Mouse (Mus musculus) heart, postnatal 4 days (tissue): ENCODE results near the gene Dpf3. TPM values are rescaled to one million over a fixed set of nuclear protein-coding genes. Genes with fewer than 3 reads are reported as not detected.

Experiments
- DNase-seq: peaks from one replicate; pipeline ENCODE4 v3.0.0; 2021
- total RNA-seq, 2 experiments: library from RNA; stranded (reverse); gene quantifications; 2 replicates each; pipeline ENCODE4 v1.2.3; 2021

Gene Dpf3
- total RNA-seq, 2 experiments from 2014 or later: 19.6 to 20.2 TPM

DNA sequence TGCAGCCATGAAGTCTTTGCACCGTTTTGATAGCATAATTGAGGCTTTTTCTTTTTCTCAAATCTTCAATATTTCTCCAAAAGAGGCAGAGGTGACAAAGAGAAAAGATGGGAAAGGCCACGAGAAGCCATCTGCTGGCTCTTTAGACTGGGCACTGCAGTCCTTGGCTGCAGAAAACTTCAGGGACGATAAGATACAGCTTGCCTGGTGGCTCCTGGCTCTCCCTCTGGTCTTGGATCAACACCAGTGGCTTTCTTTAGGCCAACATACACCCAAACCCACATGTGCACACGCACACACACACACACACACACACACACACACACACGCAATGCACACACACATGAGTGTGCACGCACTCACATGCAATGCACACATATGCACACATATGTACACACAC, 278.7 kb downstream of the Dpf3 start:
- no peak for DNase-seq

DNA sequence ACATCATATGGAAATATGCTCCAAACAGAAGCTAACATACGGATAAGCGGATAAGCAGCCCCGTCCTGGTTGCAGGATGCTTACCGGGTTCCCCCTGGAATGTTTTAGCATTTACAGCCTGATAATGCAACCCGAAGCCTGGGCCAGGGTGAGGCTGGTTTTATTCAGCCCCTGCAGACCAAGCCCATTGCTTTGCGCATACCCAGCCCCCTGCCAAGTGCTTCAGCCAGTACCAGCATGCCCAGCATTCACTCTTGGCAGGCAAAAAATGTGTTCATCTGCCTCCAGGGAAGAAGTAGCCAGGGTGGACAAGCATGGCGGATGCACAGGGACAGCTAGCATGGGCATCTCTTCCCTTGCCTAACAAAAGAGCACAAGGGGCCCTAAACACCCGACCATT, 279.5 kb downstream of the Dpf3 start:
- no peak for DNase-seq

DNA sequence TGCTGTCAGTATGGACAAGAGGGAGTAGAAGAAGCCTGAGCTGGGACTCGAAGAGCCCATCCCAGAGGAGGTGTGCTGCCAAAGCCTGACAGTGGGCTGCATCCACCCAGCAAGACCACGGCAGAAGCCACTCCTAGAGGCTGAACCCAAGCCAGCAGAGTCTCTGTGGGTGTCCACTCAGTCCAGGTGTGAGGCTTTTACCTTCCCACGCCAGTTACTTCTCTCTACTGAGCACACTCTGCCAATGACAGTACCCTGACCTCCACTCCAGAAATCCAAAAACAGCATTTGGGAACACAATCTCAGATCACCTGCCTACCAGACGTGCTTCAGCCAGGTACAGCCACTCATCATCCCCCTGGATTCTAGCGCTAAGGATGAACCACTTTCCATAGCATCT, 280.0 kb downstream of the Dpf3 start:
- DNase-seq: no peak

DNA sequence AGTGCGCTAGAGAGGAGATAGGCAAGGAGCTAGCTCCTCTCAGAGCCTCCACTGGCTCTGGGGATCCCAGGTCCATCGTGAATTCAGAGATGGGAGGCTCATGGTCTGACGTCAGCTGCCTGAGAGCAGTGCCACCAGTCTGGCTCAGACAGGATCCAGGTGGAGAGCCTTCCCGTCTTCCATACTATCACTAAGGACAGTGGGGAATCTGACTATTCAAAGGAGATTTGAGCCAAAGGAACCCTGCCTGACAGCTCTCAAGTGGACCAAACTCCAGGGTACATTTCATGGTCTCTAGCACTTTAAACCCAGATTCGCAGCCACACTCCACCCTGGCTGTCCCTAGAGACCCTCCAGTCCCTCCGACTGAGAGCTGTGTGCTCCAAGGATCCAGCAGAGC, 280.6 kb downstream of the Dpf3 start:
- DNase-seq: no peak

DNA sequence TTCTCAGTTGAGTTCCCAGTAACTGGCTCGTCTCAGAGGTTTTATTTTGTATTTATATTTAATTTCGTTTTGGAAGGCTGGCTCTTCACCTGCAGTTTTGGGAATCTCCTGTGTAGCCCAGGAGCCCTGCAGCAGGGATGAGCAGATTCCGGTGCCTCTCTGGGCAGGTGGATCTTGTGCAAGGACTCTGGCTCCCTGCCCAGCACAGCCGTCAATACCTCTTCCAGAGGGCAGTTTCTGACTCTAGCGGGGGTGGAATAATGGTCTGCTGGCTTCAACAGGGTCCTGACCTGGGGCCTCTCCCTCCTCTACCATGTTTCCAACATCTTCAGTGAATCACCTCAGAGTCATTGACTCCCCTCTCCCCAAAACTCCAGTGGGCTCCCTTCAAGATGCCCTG, 283.2 kb downstream of the Dpf3 start:
- DNase-seq: peak; percentile 20

DNA sequence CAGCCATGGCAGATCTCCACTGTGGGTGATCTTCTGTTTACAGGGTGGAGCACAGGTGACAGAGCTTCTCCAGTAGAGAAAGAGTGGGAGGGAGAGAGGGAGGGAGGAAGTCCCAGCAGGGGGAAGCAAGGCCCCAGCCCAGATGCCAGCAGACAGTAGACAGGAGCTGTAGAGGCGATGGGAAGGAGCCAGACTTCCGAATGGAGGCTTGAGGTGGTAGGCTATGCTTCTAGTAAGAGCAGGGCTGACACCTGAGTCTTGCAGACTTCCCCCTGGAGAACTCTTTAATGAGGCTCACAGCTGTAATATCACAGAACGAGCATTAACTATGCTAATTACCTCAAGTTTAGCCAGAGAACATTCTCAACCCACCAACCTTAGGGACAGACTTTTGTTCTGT, 285.8 kb downstream of the Dpf3 start:
- DNase-seq: no peak

DNA sequence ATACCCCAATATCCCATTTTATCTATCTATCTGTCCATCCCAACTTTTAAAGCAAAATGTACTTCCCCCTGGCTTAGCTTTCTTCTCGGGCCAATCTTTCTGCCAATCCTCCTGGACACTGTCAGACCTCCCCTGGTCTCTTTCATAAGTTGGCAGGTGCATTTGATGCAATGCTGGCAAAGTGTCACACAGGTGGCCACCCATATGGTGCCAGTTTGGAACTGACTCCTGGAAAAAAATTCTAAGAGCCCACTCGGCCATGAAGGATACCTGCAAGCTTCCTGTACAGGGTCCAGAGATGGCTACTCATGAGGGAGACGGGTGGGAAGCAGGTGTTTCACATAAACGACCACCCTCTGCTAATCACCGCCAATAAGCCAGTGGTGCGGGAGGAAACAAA, 307.0 kb downstream of the Dpf3 start:
- DNase-seq: no peak

DNA sequence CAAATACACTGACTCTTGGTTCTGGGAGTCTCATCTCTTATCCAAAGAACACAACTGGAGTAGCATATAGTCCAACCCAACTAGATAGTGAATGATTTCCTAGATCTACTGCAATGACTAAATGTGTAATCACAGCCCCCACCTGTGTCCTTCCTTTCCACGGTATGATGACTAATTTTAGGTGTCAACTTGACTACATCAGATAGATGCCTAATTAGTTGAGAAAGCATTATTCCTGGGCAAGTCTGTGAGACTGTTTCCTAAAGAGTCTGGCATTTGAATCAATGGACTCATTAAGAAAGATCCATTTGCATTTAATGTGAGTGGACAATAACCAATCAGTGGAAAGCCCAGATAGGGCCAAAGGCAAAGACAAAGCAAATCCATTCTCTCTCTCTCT, 307.7 kb downstream of the Dpf3 start:
- no peak for DNase-seq

DNA sequence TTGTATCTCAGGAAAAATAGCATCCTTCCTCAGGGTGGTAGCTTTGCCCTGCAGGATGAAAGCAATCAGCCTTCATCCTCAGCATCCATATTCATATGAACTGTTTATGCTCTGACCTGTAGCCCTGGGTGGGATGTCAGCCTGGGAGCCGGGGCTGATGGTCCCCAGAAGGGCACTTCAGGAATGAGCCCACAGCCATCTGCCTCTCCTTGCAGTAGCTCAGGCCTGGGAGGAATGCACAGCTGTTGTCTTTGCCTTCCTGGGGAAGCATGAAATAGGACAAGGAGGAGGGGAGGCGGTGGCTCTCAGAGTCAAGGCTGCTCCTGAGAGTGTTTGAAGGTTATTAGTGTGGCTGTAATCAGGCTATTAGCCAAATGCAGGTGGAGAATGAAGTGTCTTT, 308.7 kb downstream of the Dpf3 start:
- no peak for DNase-seq

DNA sequence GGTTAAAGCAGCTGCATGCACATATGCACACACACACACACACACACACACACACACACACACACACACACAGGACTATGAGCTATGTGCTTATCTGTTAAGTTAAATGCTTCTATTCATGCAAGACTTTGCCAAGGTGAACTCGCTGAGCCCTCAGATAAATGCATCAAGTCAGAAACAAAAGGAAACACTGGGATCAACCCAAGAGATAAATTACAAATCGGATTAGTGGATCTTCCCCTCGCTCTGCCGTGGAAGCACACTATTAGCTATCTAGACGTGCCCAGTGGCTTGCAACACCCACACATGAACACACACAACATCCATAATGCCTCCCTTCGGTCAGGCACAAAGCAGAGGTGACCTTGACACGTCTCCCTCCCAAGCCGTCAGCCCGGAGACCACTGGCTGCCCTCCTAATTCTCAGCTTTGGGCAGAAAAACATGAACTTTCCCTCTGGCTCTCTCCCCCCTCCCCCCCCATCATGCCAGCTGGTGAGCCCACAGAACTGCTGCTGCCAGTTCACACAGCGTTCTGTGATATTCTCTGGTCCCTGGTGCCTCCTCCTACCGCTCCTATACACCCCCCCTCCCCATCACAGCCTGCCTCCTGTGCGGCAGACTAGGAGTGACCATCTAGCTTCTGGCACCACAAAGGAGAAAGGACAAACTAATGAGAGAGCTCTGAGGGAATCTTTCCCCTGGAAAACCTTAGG, 317.9 kb downstream of the Dpf3 start:
- no peak for DNase-seq

DNA sequence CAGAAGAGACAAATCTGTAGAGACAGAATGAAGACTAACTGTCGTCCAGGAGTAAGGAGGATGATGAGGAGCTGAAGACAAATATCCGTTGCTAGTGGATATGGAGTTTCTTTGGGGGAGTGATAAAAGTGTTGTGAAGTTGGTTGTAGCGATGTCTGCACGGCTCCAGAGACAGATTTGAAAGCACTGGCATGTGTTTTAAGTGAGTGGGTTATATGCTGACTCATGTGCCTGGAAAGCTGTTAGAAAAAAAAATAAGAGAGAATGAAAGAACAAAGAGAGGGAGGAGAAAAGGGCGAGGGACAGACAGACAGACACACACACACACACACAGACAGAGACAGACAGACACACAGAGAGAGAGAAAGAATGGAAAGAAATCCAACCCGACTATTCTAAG, 319.2 kb downstream of the Dpf3 start:
- DNase-seq: no peak

DNA sequence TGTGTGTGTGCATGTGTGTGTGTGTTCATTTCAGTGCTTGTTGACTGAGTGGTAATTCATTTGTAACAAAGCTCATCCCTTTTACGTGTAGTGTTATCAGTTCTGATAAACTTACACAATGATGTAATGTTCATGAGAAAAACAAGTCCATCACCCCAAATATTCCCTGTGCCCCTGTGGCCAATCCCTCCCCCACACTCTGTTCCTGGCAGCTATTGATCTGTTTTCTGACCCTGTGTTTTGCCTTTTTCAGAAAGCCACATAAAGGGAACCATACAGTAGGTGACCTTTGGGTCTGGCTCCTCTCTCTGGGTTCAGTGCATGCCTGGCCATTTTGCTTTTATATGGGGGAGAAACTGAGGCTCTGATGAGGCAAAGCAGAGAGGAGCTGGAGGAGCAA, 322.5 kb downstream of the Dpf3 start:
- no peak for DNase-seq

Other genes starting within 250 kb of the Dpf3 start
- 10 to 100 TPM; 15.9 to 16.6 TPM for gene Dcaf4, start 32.8 kb upstream of the Dpf3 start, total RNA-seq
- gene Zfyve1, start 109.5 kb upstream of the Dpf3 start, total RNA-seq: 10 to 100 TPM; 20.0 to 20.1 TPM
- 10 to 100 TPM; 90.4 to 94.1 TPM for gene Rbm25, start 143.5 kb upstream of the Dpf3 start, total RNA-seq
- gene Psen1, start 200.4 kb upstream of the Dpf3 start, total RNA-seq: 10 to 100 TPM; 43.7 to 44.7 TPM